Mouse (Mus musculus): ENCODE results near the gene Ugt1a6a.
"Not testable (repeated sequence)": the region's sequence is repeated elsewhere in the genome, so short reads cannot be mapped to it uniquely, and the experiment has no call there.

Gene Ugt1a6a

GRCm38 (mm10) chr1:88134457-88135011, at the start of gene Ugt1a6a:
Ugt1a6a (plus strand) TSS chr1:88134809.
- DNase-seq (ENCODE audit: low read depth, low spot score): not testable (repeated sequence)

- no peak for DNase-seq (ENCODE audit: low read depth, low spot score)
These were observed 48.5 kb upstream of the Ugt1a6a start for GRCm38 (mm10) chr1:88086125-88086524.

GRCm38 (mm10) chr1:88087513-88087912, 47.1 kb upstream of the Ugt1a6a start, which contains the start of gene Ugt1a8:
Ugt1a8 (plus strand) TSS chr1:88087813.
- DNase-seq (ENCODE audit: low read depth, low spot score): no peak

- DNase-seq (ENCODE audit: low read depth, low spot score): no peak
These were observed 42.3 kb upstream of the Ugt1a6a start for GRCm38 (mm10) chr1:88092341-88092740.

- DNase-seq (ENCODE audit: low read depth, low spot score): not testable (repeated sequence)
These were observed 40.3 kb upstream of the Ugt1a6a start for GRCm38 (mm10) chr1:88094270-88094676.

- DNase-seq (ENCODE audit: low read depth, low spot score): no peak
These were observed 39.6 kb upstream of the Ugt1a6a start, which contains the start of gene Ugt1a7c for GRCm38 (mm10) chr1:88094941-88095492. Ugt1a7c (plus strand) TSS chr1:88095062.

- DNase-seq (ENCODE audit: low read depth, low spot score): not testable (repeated sequence)
These were observed 36.1 kb upstream of the Ugt1a6a start for GRCm38 (mm10) chr1:88098546-88098945.

- DNase-seq (ENCODE audit: low read depth, low spot score): not testable (repeated sequence)
These were observed 34.9 kb upstream of the Ugt1a6a start for GRCm38 (mm10) chr1:88099691-88100090.

- not testable (repeated sequence) for DNase-seq (ENCODE audit: low read depth, low spot score)
These were observed 31.6 kb upstream of the Ugt1a6a start, which contains the start of gene Ugt1a6b for GRCm38 (mm10) chr1:88103019-88103418. Ugt1a6b (plus strand) TSS chr1:88103252.

GRCm38 (mm10) chr1:88103697-88104468, 30.7 kb upstream of the Ugt1a6a start:
- not testable (repeated sequence) for DNase-seq (ENCODE audit: low read depth, low spot score)

GRCm38 (mm10) chr1:88104667-88105430, 29.8 kb upstream of the Ugt1a6a start:
- DNase-seq (ENCODE audit: low read depth, low spot score): no peak

- DNase-seq (ENCODE audit: low read depth, low spot score): no peak
These were observed 29.0 kb upstream of the Ugt1a6a start for GRCm38 (mm10) chr1:88105656-88106055.

- DNase-seq (ENCODE audit: low read depth, low spot score): not testable (repeated sequence)
These were observed 25.5 kb upstream of the Ugt1a6a start for GRCm38 (mm10) chr1:88109027-88109557.

GRCm38 (mm10) chr1:88109604-88110003, 25.0 kb upstream of the Ugt1a6a start:
- not testable (repeated sequence) for DNase-seq (ENCODE audit: low read depth, low spot score)

GRCm38 (mm10) chr1:88112769-88113168, 21.8 kb upstream of the Ugt1a6a start:
- DNase-seq (ENCODE audit: low read depth, low spot score): not testable (repeated sequence)

GRCm38 (mm10) chr1:88120550-88120949, 14.1 kb upstream of the Ugt1a6a start:
- not testable (repeated sequence) for DNase-seq (ENCODE audit: low read depth, low spot score)

- DNase-seq (ENCODE audit: low read depth, low spot score): not testable (repeated sequence)
These were observed 13.1 kb upstream of the Ugt1a6a start for GRCm38 (mm10) chr1:88121521-88121920.

GRCm38 (mm10) chr1:88125827-88126360, 8.7 kb upstream of the Ugt1a6a start:
- not testable (repeated sequence) for DNase-seq (ENCODE audit: low read depth, low spot score)

- DNase-seq (ENCODE audit: low read depth, low spot score): not testable (repeated sequence)
These were observed 5.5 kb upstream of the Ugt1a6a start for GRCm38 (mm10) chr1:88129091-88129490.

GRCm38 (mm10) chr1:88130223-88130622, 4.4 kb upstream of the Ugt1a6a start:
- not testable (repeated sequence) for DNase-seq (ENCODE audit: low read depth, low spot score)

GRCm38 (mm10) chr1:88133908-88134456, 627 bp upstream of the Ugt1a6a start:
- no peak for DNase-seq (ENCODE audit: low read depth, low spot score)

Data from telencephalon, adult 2 months (tissue).